Mouse (Mus musculus): Measurements from ENCODE around the gene Iscu.

GRCm38 (mm10) chr5:113796401-113797148 lies 24.0 kb downstream of the Iscu start:
- TF ChIP-seq CTCF (IDR thresholded peaks at IDR 0.05; ENCODE audit: insufficient read depth, low read depth, low read length) (no peak), POLR2A (IDR thresholded peaks at IDR 0.05; ENCODE audit: insufficient read depth, low read depth, low read length) (no peak)
